Mouse (Mus musculus) left cerebral cortex, postnatal 4 days (tissue): ENCODE results near the gene Mettl14. TPM values are rescaled to one million over a fixed set of nuclear protein-coding genes. Genes with fewer than 3 reads are reported as not detected.

ENCODE experiments used
- DNase-seq: peaks from one replicate; pipeline ENCODE4 v3.0.0-alpha.2; 2022
- intact Hi-C: fragments of 180-260 bp; cut with DNase I; formaldehyde crosslinking; loops from one replicate; pipeline ENCODE4 v1.15.1; 2025
- total RNA-seq, 2 experiments: library from RNA; stranded (reverse); gene quantifications; 2 replicates each; pipeline ENCODE4 v1.2.3; 2021

Mettl14 gene
- total RNA-seq, 2 experiments from 2014 or later = 17.9 to 19.7 TPM

GRCm38 (mm10) chr3:123324326-123324725 is 61.6 kb downstream of the Mettl14 start:
- intact Hi-C loops = loop anchor here (5.0 to 10.0 kb wide), 2 partner anchors 157 to 390 kb away; no protein-coding TSS in a partner anchor
- DNase-seq = no peak

GRCm38 (mm10) chr3:123322147-123322546 is 63.8 kb downstream of the Mettl14 start:
- DNase-seq = no peak
- intact Hi-C loops = loop anchor here (2.0 to 10.0 kb wide), 3 partner anchors 87 to 387 kb away; no protein-coding TSS in a partner anchor

DNA sequence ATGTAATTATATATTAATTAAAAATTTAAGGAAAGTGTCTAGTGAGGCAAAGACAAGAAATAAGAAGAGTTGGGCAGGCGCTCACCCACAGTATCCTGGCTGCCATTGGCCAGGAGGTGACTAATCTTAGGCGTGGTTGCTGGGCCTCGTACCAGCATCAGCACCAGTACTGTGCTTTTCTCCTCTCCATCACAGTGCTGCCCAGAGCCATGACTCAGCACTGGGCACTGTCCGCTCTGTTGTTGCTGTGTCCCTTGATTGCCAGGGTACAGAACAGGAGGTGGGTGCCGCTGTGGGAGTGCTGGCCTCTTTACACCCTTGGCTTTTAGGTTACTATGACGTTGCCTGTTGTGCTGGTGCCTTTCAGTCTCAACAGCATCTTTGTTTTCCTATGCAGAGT is 64.3 kb downstream of the Mettl14 start:
- intact Hi-C loops = loop anchor here (2.0 to 10.0 kb wide), 3 partner anchors 87 to 387 kb away; no protein-coding TSS in a partner anchor
- no peak for DNase-seq

GRCm38 (mm10) chr3:123320341-123320740 is 65.6 kb downstream of the Mettl14 start:
- intact Hi-C loops = loop anchor here (5.0 to 10.0 kb wide), 2 partner anchors 153 to 386 kb away; no protein-coding TSS in a partner anchor
- DNase-seq = no peak

Other genes with a start within 250 kb of the Mettl14 start
- gene Synpo2, start 150.0 kb downstream of the Mettl14 start, total RNA-seq = 1 to 10 TPM; 2.2 to 3.0 TPM
- gene Sec24d, start 118.7 kb downstream of the Mettl14 start, total RNA-seq = 10 to 100 TPM; 21.1 to 22.7 TPM
- 10 to 100 TPM; 28.4 to 28.8 TPM for gene Prss12, start 60.8 kb upstream of the Mettl14 start, total RNA-seq